Mouse (Mus musculus): Measurements from ENCODE around the gene Edf1. TPM values are rescaled to one million over a fixed set of nuclear protein-coding genes. Genes with fewer than 3 reads are reported as not detected.

Edf1 gene
- total RNA-seq, 4 experiments from 2014 or later: 124 to 203 (median 161) TPM

Other genes starting within 250 kb of the Edf1 start
- 100 to 1,000 TPM; 366 to 436 (median 415) TPM for gene Grin1, start 238.7 kb upstream of the Edf1 start, total RNA-seq (2022)
- gene Man1b1, start 225.5 kb upstream of the Edf1 start, total RNA-seq (2022): 10 to 100 TPM; 53.7 to 68.2 (median 59.6) TPM
- 10 to 100 TPM; 38.9 to 52.9 (median 45.4) TPM for gene Dpp7, start 201.5 kb upstream of the Edf1 start, total RNA-seq (2022)
- gene Uap1l1, start 192.2 kb upstream of the Edf1 start, total RNA-seq (2022): 10 to 100 TPM; 12.0 to 28.7 (median 20.3) TPM
- gene Sapcd2, start 185.5 kb upstream of the Edf1 start, total RNA-seq (2022): 1 to 10 TPM; 2.4 to 4.6 (median 4.2) TPM
- gene Entpd2, start 162.0 kb upstream of the Edf1 start, total RNA-seq (2022): 10 to 100 TPM; 14.6 to 20.7 (median 16.8) TPM
- gene Npdc1, start 158.5 kb upstream of the Edf1 start, total RNA-seq (2022): 100 to 1,000 TPM; 390 to 435 (median 411) TPM
- under 1 TPM; 0.35 to 0.98 (median 0.44) TPM for gene Fut7, start 134.6 kb upstream of the Edf1 start, total RNA-seq (2022)
- 100 to 1,000 TPM; 165 to 186 (median 183) TPM for gene Abca2, start 129.1 kb upstream of the Edf1 start, total RNA-seq (2022)
- gene Clic3, start 101.0 kb upstream of the Edf1 start, total RNA-seq (2022): under 1 TPM in 2 of 4 experiments, not detected in 2; 0.43 to 0.92 TPM
- 10 to 100 TPM; 60.3 to 63.5 (median 61.8) TPM for gene Paxx, start 96.8 kb upstream of the Edf1 start, total RNA-seq (2022)
- gene Ptgds, start 87.8 kb upstream of the Edf1 start, total RNA-seq (2022): 1,000 to 10,000 TPM in 3 of 4 experiments, 100 to 1,000 TPM in 1; 912 to 1,488 (median 1,209) TPM
- gene Lcn12, start 63.9 kb upstream of the Edf1 start, total RNA-seq (2022): not detected
- 100 to 1,000 TPM; 116 to 120 (median 118) TPM for gene Fbxw5, start 57.1 kb upstream of the Edf1 start, total RNA-seq (2022)
- 1 to 10 TPM in 3 of 4 experiments, under 1 TPM in 1; 0.77 to 1.4 (median 1.2) TPM for gene C8g, start 56.1 kb upstream of the Edf1 start, total RNA-seq (2022)
- 10 to 100 TPM; 10.1 to 12.1 (median 10.7) TPM for gene Traf2, start 10.9 kb upstream of the Edf1 start, total RNA-seq (2022)
- gene Mamdc4, start 17.0 kb downstream of the Edf1 start, total RNA-seq (2022): 1 to 10 TPM in 3 of 4 experiments, under 1 TPM in 1; 0.96 to 3.8 (median 2.0) TPM
- gene Phpt1, start 17.4 kb downstream of the Edf1 start, total RNA-seq (2022): 10 to 100 TPM; 64.6 to 76.6 (median 69.6) TPM
- gene Ajm1, start 23.9 kb downstream of the Edf1 start, total RNA-seq (2022): 100 to 1,000 TPM in 1 of 4 experiments, 10 to 100 TPM in 3; 82.9 to 103 (median 92.4) TPM
- 100 to 1,000 TPM; 127 to 168 (median 150) TPM for gene Rabl6, start 50.7 kb downstream of the Edf1 start, total RNA-seq (2022)
- not detected for gene Ccdc183, start 59.8 kb downstream of the Edf1 start, total RNA-seq (2022)
- gene Tmem141, start 64.2 kb downstream of the Edf1 start, total RNA-seq (2022): 10 to 100 TPM; 14.9 to 24.0 (median 16.6) TPM
- under 1 TPM; 0.45 to 0.80 (median 0.64) TPM for gene Fcna, start 70.2 kb downstream of the Edf1 start, total RNA-seq (2022)
- not detected for gene Lcn8, start 95.3 kb downstream of the Edf1 start, total RNA-seq (2022)
- gene Lcn5, start 100.1 kb downstream of the Edf1 start, total RNA-seq (2022): not detected
- not detected for gene Lcn6, start 118.9 kb downstream of the Edf1 start, total RNA-seq (2022)
- gene Lcn10, start 124.9 kb downstream of the Edf1 start, total RNA-seq (2022): not detected
- not detected for gene Obp2a, start 142.2 kb downstream of the Edf1 start, total RNA-seq (2022)
- gene Bmyc, start 148.9 kb downstream of the Edf1 start, total RNA-seq (2022): 10 to 100 TPM; 72.4 to 98.0 (median 84.8) TPM
- gene Obp2b, start 179.2 kb downstream of the Edf1 start, total RNA-seq (2022): under 1 TPM in 2 of 4 experiments, not detected in 2; 0.64 to 0.93 TPM
- not detected for gene Lcn3, start 207.7 kb downstream of the Edf1 start, total RNA-seq (2022)
- not detected for gene Lcn11, start 219.2 kb downstream of the Edf1 start, total RNA-seq (2022)
- gene Gm13539, start 224.4 kb downstream of the Edf1 start, total RNA-seq (2022): not detected